Mouse (Mus musculus) T-helper 1 cell (primary cell): ENCODE data around the gene Neu4.
"Not testable (repeated sequence)": the region's sequence is repeated elsewhere in the genome, so short reads cannot be mapped to it uniquely, and the experiment has no call there.

Experiments
- in situ Hi-C: fragments of 300-600 bp; cut with MboI, MseI; formaldehyde crosslinking; loops from one replicate; pipeline ENCODE4 v1.15.1; 2025; ENCODE audit warnings: high pct_unique_total_duplicates

Gene Neu4

GRCm38 (mm10) chr1:94051104-94051503 is 30.9 kb downstream of the Neu4 start:
- in situ Hi-C loops = no loop called here

GRCm38 (mm10) chr1:94052373-94052772 is 32.1 kb downstream of the Neu4 start, which contains the start of gene Pdcd1:
Gene Pdcd1 (minus strand): TSS chr1:94052553.
- in situ Hi-C loops = no loop called here

- in situ Hi-C loops = no loop called here
Observed at GRCm38 (mm10) chr1:94053530-94054216, 33.4 kb downstream of the Neu4 start.

- in situ Hi-C loops = no loop called here
Observed at GRCm38 (mm10) chr1:94054481-94054880, 34.2 kb downstream of the Neu4 start.

- in situ Hi-C loops = no loop called here
Observed at GRCm38 (mm10) chr1:94055966-94056365, 35.7 kb downstream of the Neu4 start.

DNA sequence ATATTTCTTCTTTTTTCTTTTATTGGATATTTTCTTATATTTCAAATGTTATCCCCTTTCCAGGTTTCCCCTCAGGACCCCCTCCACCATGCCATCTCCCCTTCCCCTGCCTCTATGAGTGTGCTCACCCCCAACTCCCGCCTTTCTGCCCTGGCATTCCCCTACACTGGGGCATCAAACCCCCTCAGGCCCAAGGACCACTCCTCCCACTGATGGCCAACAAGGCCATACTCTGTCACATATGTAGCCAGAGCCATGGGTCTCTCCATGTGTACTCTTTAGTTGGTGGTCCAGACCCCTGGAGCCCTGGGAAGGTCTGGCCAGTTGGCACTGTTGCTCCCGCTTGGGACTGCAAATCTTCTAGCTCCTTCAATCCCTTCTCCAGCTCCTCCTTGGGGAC is 37.1 kb downstream of the Neu4 start:
- in situ Hi-C loops = no loop called here

DNA sequence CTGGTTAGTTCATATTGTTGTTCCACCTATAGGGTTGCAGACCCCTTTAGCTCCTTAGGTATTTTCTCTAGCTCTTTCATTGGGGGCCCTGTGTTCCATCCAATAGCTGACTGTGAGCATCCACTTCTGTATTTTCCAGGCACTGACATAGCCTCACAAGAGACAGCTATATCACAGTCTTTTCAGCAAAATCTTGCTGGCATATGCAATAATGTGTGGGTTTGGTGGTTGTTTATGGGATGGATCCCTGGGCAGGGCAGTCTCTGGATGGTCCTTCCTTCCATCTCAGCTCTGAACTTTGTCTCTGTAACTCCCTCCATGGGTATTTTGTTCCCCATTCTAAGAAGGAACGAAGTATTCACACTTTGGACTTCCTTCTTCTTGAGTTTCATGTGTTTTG is 38.0 kb downstream of the Neu4 start:
- in situ Hi-C loops = not testable (repeated sequence)

DNA sequence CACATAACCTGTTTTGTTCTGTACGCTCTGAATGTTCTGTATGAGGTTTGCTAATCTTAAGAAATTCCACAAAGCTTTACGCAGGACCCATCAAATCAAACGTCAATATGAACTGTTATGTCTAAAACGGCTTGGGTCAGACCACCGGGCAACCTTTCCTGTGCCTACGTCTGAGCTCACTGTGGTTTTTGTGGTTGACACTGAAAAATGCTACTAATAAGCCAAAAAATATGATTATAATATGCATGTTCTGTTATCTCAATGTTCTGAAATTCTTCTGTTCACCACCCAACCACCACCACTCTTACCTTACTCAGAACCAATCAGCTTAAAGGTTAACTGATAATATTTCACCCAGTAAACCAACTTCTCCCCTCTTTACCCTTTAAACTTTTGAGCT is 54.5 kb downstream of the Neu4 start:
- in situ Hi-C loops = loop anchor here (5.0 kb wide), 3 partner anchors 62 to 162 kb away; no protein-coding TSS in a partner anchor

- in situ Hi-C loops = loop anchor here (5.0 kb wide), 3 partner anchors 64 to 164 kb away; no protein-coding TSS in a partner anchor
Observed at GRCm38 (mm10) chr1:94076702-94077101, 56.5 kb downstream of the Neu4 start.
